Mouse (Mus musculus): Measurements from ENCODE around the gene Plagl2. TPM values are rescaled to one million over a fixed set of nuclear protein-coding genes. Genes with fewer than 3 reads are reported as not detected.

Plagl2 gene
- 12.5 and 16.6 TPM in 2 replicates for polyA plus RNA-seq (2012; rRNA removed)

DNA sequence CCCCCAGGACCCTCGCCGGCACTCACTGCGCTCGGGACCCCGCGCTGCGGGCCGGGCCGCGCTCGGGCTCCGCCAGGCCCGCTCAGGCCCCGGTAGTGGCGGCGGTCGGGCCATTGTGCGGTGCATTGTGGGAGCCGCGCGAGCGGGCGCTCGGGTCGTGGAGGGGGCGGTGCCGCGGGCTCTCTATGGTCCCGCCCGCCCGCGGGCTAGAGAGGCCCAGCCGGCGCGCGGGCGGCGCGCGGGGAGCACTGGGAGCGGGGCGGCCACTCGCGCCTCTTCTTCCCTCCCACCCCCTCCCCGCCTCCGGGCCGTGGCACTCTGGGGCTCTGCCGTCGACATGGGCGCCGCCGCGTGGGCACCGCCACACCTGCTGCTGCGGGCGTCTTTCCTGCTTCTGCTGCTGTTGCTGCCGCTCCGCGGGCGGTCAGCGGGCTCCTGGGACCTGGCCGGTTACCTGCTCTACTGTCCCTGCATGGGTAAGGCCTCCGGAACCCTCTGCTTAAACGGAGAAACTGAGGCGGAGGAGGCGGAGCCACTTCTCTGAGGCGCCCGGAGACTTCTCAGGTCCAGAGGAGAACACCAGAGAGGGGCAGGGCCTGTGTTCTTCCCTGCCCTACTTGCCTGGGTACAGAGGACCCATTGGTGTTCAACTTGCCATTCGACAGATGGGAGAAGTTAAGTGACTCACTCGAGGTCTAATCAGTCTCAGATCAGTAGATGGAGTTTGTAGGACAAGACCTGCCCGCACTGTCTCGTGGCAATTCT lies at the start of gene Plagl2, which contains the start of gene Pofut1:
Plagl2 (minus strand) TSS at position 177 of the 765 bp plus-strand sequence.
Pofut1 (plus strand) TSS at position 284 of the 765 bp plus-strand sequence.

DNA sequence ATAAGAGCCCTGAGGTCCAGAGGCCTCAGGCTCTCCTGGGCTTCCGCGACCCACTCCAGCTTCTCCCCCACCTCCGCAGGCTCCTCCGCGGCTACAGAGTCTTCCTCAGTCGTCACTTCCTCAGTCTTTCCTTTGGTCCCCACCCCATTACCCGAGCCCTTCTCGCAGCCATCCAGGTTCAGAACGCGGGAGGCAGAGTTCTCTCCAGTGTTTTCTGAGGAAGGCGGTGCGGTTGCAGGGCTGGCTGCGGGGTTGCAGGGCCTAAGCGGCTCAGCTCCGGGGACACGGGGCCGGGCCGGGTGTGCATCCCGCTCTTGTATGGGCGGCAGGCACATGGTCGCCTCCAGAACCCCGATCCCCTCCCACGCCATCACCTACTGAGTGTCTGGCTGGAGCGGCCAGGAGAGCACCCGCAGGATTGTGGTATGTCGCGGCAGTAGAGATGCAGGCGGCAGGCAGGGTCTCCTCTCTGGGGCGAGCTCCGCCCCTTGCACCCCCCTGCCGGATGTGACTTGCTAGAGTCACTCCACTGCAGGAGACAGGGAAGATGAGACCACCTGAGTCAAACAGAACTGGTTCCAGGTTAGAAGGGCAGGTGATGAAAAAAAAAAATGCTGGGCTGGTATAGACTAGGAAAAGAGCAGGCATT lies 16.2 kb downstream of the Plagl2 start, which contains the start of gene Tspyl3:
Tspyl3 (minus strand) TSS at position 496 of the 649 bp plus-strand sequence.

Other genes with a start within 250 kb of the Plagl2 start
- 27.5 and 27.7 TPM in 2 replicates for gene Pdrg1, start 226.0 kb downstream of the Plagl2 start, polyA plus RNA-seq (2012; rRNA removed)
- gene Xkr7, start 209.6 kb downstream of the Plagl2 start, polyA plus RNA-seq (2012; rRNA removed) = not detected in 2 replicates
- 1.7 and 2.0 TPM in 2 replicates for gene Ccm2l, start 175.5 kb downstream of the Plagl2 start, polyA plus RNA-seq (2012; rRNA removed)
- 4.9 and 6.9 TPM in 2 replicates for gene Hck, start 133.0 kb downstream of the Plagl2 start, polyA plus RNA-seq (2012; rRNA removed)
- 12.0 and 14.8 TPM in 2 replicates for gene Tm9sf4, start 80.1 kb downstream of the Plagl2 start, polyA plus RNA-seq (2012; rRNA removed)
- gene Tspyl3, start 16.0 kb downstream of the Plagl2 start, polyA plus RNA-seq (2012; rRNA removed) = 1.8 and 2.1 TPM in 2 replicates
- 6.6 and 7.4 TPM in 2 replicates for gene Pofut1, start 107 bp upstream of the Plagl2 start, polyA plus RNA-seq (2012; rRNA removed)
- 2.7 and 2.9 TPM in 2 replicates for gene Kif3b, start 50.0 kb upstream of the Plagl2 start, polyA plus RNA-seq (2012; rRNA removed)
- gene Asxl1, start 104.4 kb upstream of the Plagl2 start, polyA plus RNA-seq (2012; rRNA removed) = 7.2 and 8.6 TPM in 2 replicates